Mouse (Mus musculus) left cerebral cortex, postnatal 14 days (tissue): Measurements from ENCODE around the gene Exoc4. TPM values are rescaled to one million over a fixed set of nuclear protein-coding genes. Genes with fewer than 3 reads are reported as not detected.

Experiments
- DNase-seq, 2 experiments: peaks; one replicate each; pipeline ENCODE4 v3.0.0; 2021 to 2022; ENCODE audit warnings: low spot score in 2 of 2, mixed read lengths in 1 of 2
- intact Hi-C: fragments of 180-260 bp; cut with DNase I; formaldehyde crosslinking; loops from one replicate; pipeline ENCODE4 v1.15.1; 2025
- total RNA-seq, 2 experiments: library from RNA; stranded (reverse); gene quantifications; 2 replicates each; pipeline ENCODE4 v1.2.3; 2021

Gene Exoc4
- total RNA-seq, 2 experiments from 2014 or later, result 74.2 to 74.8 TPM

GRCm38 (mm10) chr6:33297566-33297965 is 48.7 kb downstream of the Exoc4 start:
- no peak for DNase-seq
- intact Hi-C loops, result no loop called here

GRCm38 (mm10) chr6:33298768-33299167 is 49.9 kb downstream of the Exoc4 start:
- intact Hi-C loops, result no loop called here
- no peak for DNase-seq

GRCm38 (mm10) chr6:33305996-33306395 is 57.1 kb downstream of the Exoc4 start:
- no peak for DNase-seq
- intact Hi-C loops, result no loop called here

- intact Hi-C loops, result no loop called here
- no peak for DNase-seq
These were observed 59.8 kb downstream of the Exoc4 start for GRCm38 (mm10) chr6:33308646-33309045.

GRCm38 (mm10) chr6:33310486-33310885 is 61.6 kb downstream of the Exoc4 start:
- DNase-seq, result no peak
- intact Hi-C loops, result no loop called here

- intact Hi-C loops, result no loop called here
- no peak for DNase-seq
These were observed 74.0 kb downstream of the Exoc4 start for GRCm38 (mm10) chr6:33322849-33323248.

- intact Hi-C loops, result no loop called here
- no peak for DNase-seq
These were observed 74.5 kb downstream of the Exoc4 start for GRCm38 (mm10) chr6:33323386-33323785.

GRCm38 (mm10) chr6:33328326-33328725 is 79.4 kb downstream of the Exoc4 start:
- no peak for DNase-seq
- intact Hi-C loops, result no loop called here

GRCm38 (mm10) chr6:33347088-33347775 is 98.3 kb downstream of the Exoc4 start:
- DNase-seq, result no peak
- intact Hi-C loops, result no loop called here

GRCm38 (mm10) chr6:33361613-33362012 is 112.7 kb downstream of the Exoc4 start:
- intact Hi-C loops, result no loop called here
- DNase-seq, result peak; percentile 30 to 52

GRCm38 (mm10) chr6:33380517-33380916 is 131.6 kb downstream of the Exoc4 start:
- no peak for DNase-seq
- intact Hi-C loops, result no loop called here

GRCm38 (mm10) chr6:33382176-33382575 is 133.3 kb downstream of the Exoc4 start:
- intact Hi-C loops, result no loop called here
- no peak for DNase-seq

- intact Hi-C loops, result no loop called here
- no peak for DNase-seq
These were observed 143.1 kb downstream of the Exoc4 start for GRCm38 (mm10) chr6:33392020-33392419.

- intact Hi-C loops, result no loop called here
- DNase-seq, result no peak
These were observed 150.6 kb downstream of the Exoc4 start for GRCm38 (mm10) chr6:33399491-33399890.

- intact Hi-C loops, result no loop called here
- no peak for DNase-seq
These were observed 152.3 kb downstream of the Exoc4 start for GRCm38 (mm10) chr6:33401161-33401560.

- peak in 1 of 2 experiments; percentile 20 for DNase-seq
- intact Hi-C loops, result no loop called here
These were observed 156.8 kb downstream of the Exoc4 start for GRCm38 (mm10) chr6:33405562-33406275.

GRCm38 (mm10) chr6:33409586-33409985 is 160.7 kb downstream of the Exoc4 start:
- no peak for DNase-seq
- intact Hi-C loops, result no loop called here

- intact Hi-C loops, result no loop called here
- DNase-seq, result no peak
These were observed 176.1 kb downstream of the Exoc4 start for GRCm38 (mm10) chr6:33425007-33425406.

- DNase-seq, result no peak
These were observed 182.4 kb downstream of the Exoc4 start for GRCm38 (mm10) chr6:33431207-33431787.

GRCm38 (mm10) chr6:33440508-33440907 is 191.6 kb downstream of the Exoc4 start:
- intact Hi-C loops, result no loop called here

More at GRCm38 (mm10) chr6:33431207-33431787, 182.4 kb downstream of the Exoc4 start:
- intact Hi-C loops, result no loop called here

GRCm38 (mm10) chr6:33453810-33454209 is 204.9 kb downstream of the Exoc4 start:
- intact Hi-C loops, result no loop called here
- DNase-seq, result no peak

More at GRCm38 (mm10) chr6:33440508-33440907, 191.6 kb downstream of the Exoc4 start:
- no peak for DNase-seq
